In the genomic region with DNA sequence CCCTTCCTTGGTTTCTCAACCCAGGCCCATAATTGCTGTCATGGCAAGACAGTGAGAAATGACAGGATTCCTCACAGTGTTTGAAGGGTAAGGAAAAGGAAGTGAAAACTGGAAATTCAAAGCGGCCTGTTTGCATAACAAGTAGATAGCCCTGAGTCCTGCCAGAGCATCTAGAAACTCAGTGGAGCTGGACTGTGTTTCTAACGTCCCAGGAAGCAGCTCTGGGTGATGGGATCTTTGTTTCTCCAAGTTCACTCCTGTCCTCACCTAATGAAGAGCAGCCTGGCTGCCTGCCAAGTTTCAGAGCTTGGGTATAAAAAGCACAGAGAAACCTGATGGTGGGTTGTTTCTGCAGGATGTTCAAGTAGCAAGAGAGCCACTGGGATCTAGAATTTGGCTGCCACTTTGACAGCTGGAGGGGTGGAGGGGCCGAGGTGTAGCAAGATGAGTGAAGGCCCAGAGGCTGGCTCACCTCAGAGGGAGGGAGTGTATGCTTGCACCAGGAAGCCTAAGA, we compare ENCODE assay signal across 8 mouse cellular contexts.
A peak's percentile ranks its signal among the peaks of the same experiment; 100 is the strongest.
DNase-seq lines count a peak whose midpoint lies in the region; ATAC-seq and TF ChIP-seq lines count a peak whose summit lies in the region.

No protein-coding gene starts in this region.

- no peak for ATAC-seq in neural tube, embryonic 11.5 days (ENCODE audit: insufficient read depth, low FRiP score, low TSS enrichment)
- ATAC-seq in neural tube, embryonic 15.5 days (ENCODE audit: low FRiP score), result no peak
- no peak for ATAC-seq in intestine, embryonic 14.5 days (replicated peaks; ENCODE audit: low FRiP score, low TSS enrichment, low read depth)

- H3K27me3 ChIP-seq in cerebellum, adult 2 months (ENCODE audit: control insufficient read depth, insufficient read depth, low read length), result no peaks in the 10 kb centered on the region; the same call in 1 of the 2 replicates
- no peaks in the 10 kb centered on the region for H3K27me3 ChIP-seq in neural tube, embryonic 11.5 days (ENCODE audit: control insufficient read depth, insufficient read depth, low read length)
- H3K27me3 ChIP-seq in neural tube, embryonic 15.5 days (replicated peaks), result no peaks in the 10 kb centered on the region; the same call in 1 of the 2 replicates
- no peaks in the 10 kb centered on the region for H3K27me3 ChIP-seq in intestine, embryonic 14.5 days (replicated peaks; ENCODE audit: control insufficient read depth, insufficient read depth, low read length)

- no peak for DNase-seq in cerebellum, adult 2 months
- no peak for DNase-seq in cerebellum, adult 9-11 months
- peak; percentile 34 for DNase-seq in neural tube, embryonic 11.5 days (ENCODE audit: low spot score)
- DNase-seq in intestine, embryonic 14.5 days (ENCODE audit: low spot score), result peak; percentile 66
- peak; percentile 34 for DNase-seq in yolk sac, embryonic 10.5 days (ENCODE audit: low spot score)
- no peak for DNase-seq in thymus, postnatal 10 days (ENCODE audit: low spot score in 2 of 2)
- no peak for DNase-seq in layer of hippocampus, adult 11-12 months (ENCODE audit: low spot score)

- no peak overlapping the region for H3K4me2 ChIP-seq in neural tube, embryonic 11.5 days (ENCODE audit: low read depth)
- no peak overlapping the region for H3K4me2 ChIP-seq in neural tube, embryonic 15.5 days
- H3K4me2 ChIP-seq in intestine, embryonic 14.5 days (ENCODE audit: low read length), result no peak overlapping the region

- no peaks in the 10 kb centered on the region for H3K9me3 ChIP-seq in neural tube, embryonic 11.5 days (ENCODE audit: control insufficient read depth, low read length)
- no peaks in the 10 kb centered on the region for H3K9me3 ChIP-seq in neural tube, embryonic 15.5 days (replicated peaks)
- no peaks in the 10 kb centered on the region for H3K9me3 ChIP-seq in intestine, embryonic 14.5 days (ENCODE audit: control insufficient read depth, low read length)

- TF ChIP-seq POLR2A in cerebellum, adult 2 months (IDR thresholded peaks at IDR 0.05; ENCODE audit: borderline replicate concordance, insufficient read depth, low read length), result no peak

- TF ChIP-seq CTCF in cerebellum, adult 2 months (IDR thresholded peaks at IDR 0.05; ENCODE audit: borderline replicate concordance, insufficient read depth, low read depth, low read length), result no peak

- H3K4me1 ChIP-seq in cerebellum, adult 2 months (ENCODE audit: control insufficient read depth, insufficient read depth, low read length), result no peaks in the 10 kb centered on the region; the same call in 1 of the 2 replicates
- H3K4me1 ChIP-seq in neural tube, embryonic 11.5 days (ENCODE audit: control insufficient read depth, insufficient read depth, low read length), result peaks cover 3% of the 10 kb centered on the region; the same call in 1 of the 2 replicates
- peaks cover 7% of the 10 kb centered on the region; the same call in 1 of the 2 replicates for H3K4me1 ChIP-seq in neural tube, embryonic 15.5 days
- peaks cover 56% of the 10 kb centered on the region for H3K4me1 ChIP-seq in intestine, embryonic 14.5 days (replicated peaks; ENCODE audit: control insufficient read depth, insufficient read depth, low read length)

- H3K9ac ChIP-seq in neural tube, embryonic 11.5 days (ENCODE audit: low read length), result no peak overlapping the region
- no peak overlapping the region for H3K9ac ChIP-seq in neural tube, embryonic 15.5 days (replicated peaks)
- no peak overlapping the region for H3K9ac ChIP-seq in intestine, embryonic 14.5 days (ENCODE audit: low read length)

- no peak overlapping the region for H3K4me3 ChIP-seq in cerebellum, adult 2 months (replicated peaks; ENCODE audit: insufficient read depth, low read depth, low read length)
- no peak overlapping the region for H3K4me3 ChIP-seq in neural tube, embryonic 11.5 days (ENCODE audit: low read depth, low read length)
- no peak overlapping the region for H3K4me3 ChIP-seq in neural tube, embryonic 15.5 days (replicated peaks)
- no peak overlapping the region for H3K4me3 ChIP-seq in intestine, embryonic 14.5 days (ENCODE audit: low read depth, low read length)

- H3K36me3 ChIP-seq in neural tube, embryonic 11.5 days (ENCODE audit: control insufficient read depth, insufficient read depth, low read length), result no peaks in the 10 kb centered on the region; the same call in 1 of the 2 replicates
- H3K36me3 ChIP-seq in neural tube, embryonic 15.5 days, result peaks cover 28% of the 10 kb centered on the region
- no peaks in the 10 kb centered on the region for H3K36me3 ChIP-seq in intestine, embryonic 14.5 days (ENCODE audit: control insufficient read depth, insufficient read depth, low read length)

- peak overlapping the region; percentile 64; the same call in 1 of the 2 replicates for H3K27ac ChIP-seq in cerebellum, adult 2 months (ENCODE audit: insufficient read depth, low read length)
- H3K27ac ChIP-seq in neural tube, embryonic 11.5 days (ENCODE audit: low read depth, low read length), result no peak overlapping the region
- no peak overlapping the region for H3K27ac ChIP-seq in neural tube, embryonic 15.5 days (replicated peaks)
- H3K27ac ChIP-seq in intestine, embryonic 14.5 days (ENCODE audit: low read depth), result peak overlapping the region; percentile 58

- WGBS in cerebellum, adult 2 months, result 69% methylated on average over 3 of the region's 3 CpGs
- 63% methylated on average over 3 of the region's 3 CpGs for WGBS in neural tube, embryonic 11.5 days
- 48% methylated on average over 3 of the region's 3 CpGs for WGBS in neural tube, embryonic 15.5 days
- WGBS in intestine, embryonic 14.5 days, result 15% methylated on average over 3 of the region's 3 CpGs

Comparison
In these comparisons a context has a peak if more than half of its experiments do, and no peak if none do; other contexts are left out.
1. DNase-seq: peak in neural tube, embryonic 11.5 days (single experiment), intestine, embryonic 14.5 days (single experiment) and yolk sac, embryonic 10.5 days (single experiment); none in cerebellum, adult 2 months (0 of 2), cerebellum, adult 9-11 months (single experiment), thymus, postnatal 10 days (0 of 2) and layer of hippocampus, adult 11-12 months (single experiment).
2. H3K27ac ChIP-seq: peak in cerebellum, adult 2 months (single experiment) and intestine, embryonic 14.5 days (single experiment); none in neural tube, embryonic 11.5 days (single experiment) and neural tube, embryonic 15.5 days (single experiment).